Mouse (Mus musculus): ENCODE data around the gene Ssbp3.

GRCm38 (mm10) chr4:107072343-107072742 is 161.8 kb downstream of the Ssbp3 start:
- TF ChIP-seq CTCF (IDR thresholded peaks at IDR 0.05 in 2 of 3, conservative IDR thresholded peaks at IDR 0.05 in 1 of 3; ENCODE audit: control insufficient read depth in 1 of 3, insufficient read depth in 1 of 3, low read depth in 2 of 3, low read length in 3 of 3, poor library complexity in 1 of 3, severe bottlenecking in 1 of 3) (no peak), POLR2A (IDR thresholded peaks at IDR 0.05; ENCODE audit: control insufficient read depth in 1 of 2, insufficient read depth in 1 of 2, low read depth in 1 of 2, low read length in 2 of 2, poor library complexity in 1 of 2) (no peak), TAL1 (IDR thresholded peaks at IDR 0.05; ENCODE audit: low read length) (no peak), EP300 (IDR thresholded peaks at IDR 0.05; ENCODE audit: low read depth in 1 of 2, low read length in 2 of 2) (no peak), USF2 (IDR thresholded peaks at IDR 0.05; ENCODE audit: borderline replicate concordance in 1 of 2, insufficient read depth in 1 of 2, low read depth in 1 of 2, low read length in 2 of 2) (no peak), GATA1 (IDR thresholded peaks at IDR 0.05; ENCODE audit: low read depth, low read length) (no peak), ZMIZ1 (IDR thresholded peaks at IDR 0.05; ENCODE audit: low read depth, low read length) (no peak), RAD21 (IDR thresholded peaks at IDR 0.05; ENCODE audit: low read depth, low read length) (no peak), USF1 (IDR thresholded peaks at IDR 0.05; ENCODE audit: low read depth, low read length) (no peak)

Data from MEL (cell line).